Comparison of ENCODE assay signal across 8 mouse cellular contexts in the genomic region with DNA sequence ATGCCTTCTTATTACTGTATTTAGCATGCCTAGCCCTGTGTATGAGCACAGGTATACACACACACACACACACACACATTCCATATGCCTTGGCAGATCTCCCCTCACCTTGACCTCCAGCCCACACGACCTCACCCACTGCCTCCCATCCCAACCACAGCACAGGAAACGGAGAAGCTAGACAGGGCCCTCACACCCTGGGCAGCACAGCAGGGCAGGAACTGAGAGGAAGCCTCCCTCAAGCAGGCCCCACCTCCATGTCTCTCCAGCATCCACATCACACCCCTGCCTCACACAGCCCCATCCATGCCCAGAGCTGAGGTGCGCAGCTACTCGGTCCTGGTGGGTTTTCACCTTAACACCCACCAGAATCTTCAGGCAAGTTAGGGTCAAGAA. TPM values are rescaled to one million over a fixed set of nuclear protein-coding genes. Genes with fewer than 3 reads are reported as not detected.
DNase-seq lines count a peak whose midpoint lies in the region; ATAC-seq lines count a peak whose summit lies in the region.

No protein-coding gene starts in this region.

- peaks cover 21% of the 10 kb centered on the region for H3K4me1 ChIP-seq in heart, embryonic 10.5 days
- peaks cover 16% of the 10 kb centered on the region for H3K4me1 ChIP-seq in heart, embryonic 13.5 days
- peaks cover 45% of the 10 kb centered on the region for H3K4me1 ChIP-seq in megakaryocyte, embryonic 14.5 days
- peaks cover 6% of the 10 kb centered on the region; the same call in 1 of the 2 replicates for H3K4me1 ChIP-seq in stomach, embryonic 15.5 days

- peak overlapping the region; percentile 69 for H3K9ac ChIP-seq in heart, embryonic 13.5 days
- no peak overlapping the region for H3K9ac ChIP-seq in stomach, embryonic 15.5 days

- 50% methylated on average over 4 of the region's 4 CpGs for WGBS in heart, embryonic 10.5 days
- WGBS in heart, embryonic 13.5 days: 32% methylated on average over 4 of the region's 4 CpGs
- WGBS in stomach, embryonic 15.5 days: 49% methylated on average over 4 of the region's 4 CpGs

- H3K4me3 ChIP-seq in heart, embryonic 10.5 days: peak overlapping the region; percentile 45; the same call in 1 of the 2 replicates
- peak overlapping the region; percentile 40 for H3K4me3 ChIP-seq in heart, embryonic 13.5 days
- H3K4me3 ChIP-seq in megakaryocyte, embryonic 14.5 days (replicated peaks): peak overlapping the region; percentile 95
- H3K4me3 ChIP-seq in stomach, embryonic 15.5 days (replicated peaks): peak overlapping the region; percentile 31

- H3K36me3 ChIP-seq in heart, embryonic 10.5 days: peaks cover 16% of the 10 kb centered on the region
- peaks cover 24% of the 10 kb centered on the region for H3K36me3 ChIP-seq in heart, embryonic 13.5 days
- H3K36me3 ChIP-seq in megakaryocyte, embryonic 14.5 days (replicated peaks; ENCODE audit: low read length): peaks cover 46% of the 10 kb centered on the region
- H3K36me3 ChIP-seq in stomach, embryonic 15.5 days: peaks cover 6% of the 10 kb centered on the region; the same call in 1 of the 2 replicates

- no peak for DNase-seq in heart, embryonic 10.5 days (ENCODE audit: low spot score)
- no peak for DNase-seq in heart, postnatal 36 days
- DNase-seq in kidney, postnatal 36 days: peak; percentile 55 to 60
- DNase-seq in c-Kit-positive CD71-positive TER-119-positive erythroid progenitor cells, embryonic 14.5 days (ENCODE audit: low spot score): no peak
- DNase-seq in cerebellum, postnatal 25 days: no peak

- ATAC-seq in heart, embryonic 13.5 days (ENCODE audit: extremely low read depth, insufficient number of reproducible peaks, low FRiP score, low TSS enrichment): peak; percentile 3; the same call in 1 of the 2 replicates
- no peak for ATAC-seq in stomach, embryonic 15.5 days (ENCODE audit: insufficient read depth, low FRiP score, low read depth)

- peak overlapping the region; percentile 64 for H3K4me2 ChIP-seq in heart, embryonic 13.5 days
- H3K4me2 ChIP-seq in stomach, embryonic 15.5 days: peak overlapping the region; percentile 45

- H3K27me3 ChIP-seq in heart, embryonic 10.5 days (ENCODE audit: insufficient read depth, poor library complexity, severe bottlenecking): peaks cover 23% of the 10 kb centered on the region
- peaks cover 7% of the 10 kb centered on the region; the same call in 1 of the 2 replicates for H3K27me3 ChIP-seq in heart, embryonic 13.5 days (replicated peaks)
- peaks cover 1% of the 10 kb centered on the region for H3K27me3 ChIP-seq in megakaryocyte, embryonic 14.5 days (replicated peaks)
- H3K27me3 ChIP-seq in stomach, embryonic 15.5 days (replicated peaks): no peaks in the 10 kb centered on the region

- H3K27ac ChIP-seq in heart, embryonic 10.5 days: peak overlapping the region; percentile 48; the same call in 1 of the 2 replicates
- H3K27ac ChIP-seq in heart, embryonic 13.5 days (replicated peaks): peak overlapping the region; percentile 66
- peak overlapping the region; percentile 54 for H3K27ac ChIP-seq in stomach, embryonic 15.5 days

- 0 out of 2 replicates have a peak, but pooled peaks cover 3% of the 10 kb centered on the region for H3K9me3 ChIP-seq in heart, embryonic 10.5 days
- peaks cover 7% of the 10 kb centered on the region for H3K9me3 ChIP-seq in heart, embryonic 13.5 days
- H3K9me3 ChIP-seq in megakaryocyte, embryonic 14.5 days: peaks cover 5% of the 10 kb centered on the region
- no peaks in the 10 kb centered on the region for H3K9me3 ChIP-seq in stomach, embryonic 15.5 days

- intact Hi-C loops in heart, postnatal 36 days (cut with DNase I): no loop called here

RNA-seq across cellular contexts. Expression of gene Mfng, which starts 0.9 kb away (rescaled TPM):
- polyA plus RNA-seq in heart, embryonic 10.5 days (2016; fragmentation: Nextera tagmentation; extraction: Ambion mirVana): 5.5 and 10.3 TPM in 2 replicates
- total RNA-seq in heart, postnatal 36 days (2021): 10 to 100 TPM; 11.2 to 11.8 TPM
- polyA plus RNA-seq in heart, embryonic 13.5 days (2015; fragmentation: Nextera tagmentation; extraction: Ambion mirVana): 13.7 and 15.8 TPM in 2 replicates
- polyA plus RNA-seq in megakaryocyte, embryonic 14.5 days (2012; ENCODE audit: insufficient read depth, low replicate concordance): 36.6 and 48.4 TPM in 2 replicates
- 18.0 and 21.1 TPM in 2 replicates for polyA plus RNA-seq in stomach, embryonic 15.5 days (2015; fragmentation: Nextera tagmentation; extraction: Ambion mirVana)

RNA-seq across cellular contexts. Expression of gene Card10, which starts 30.5 kb away (rescaled TPM):
- 3.5 and 4.0 TPM in 2 replicates for polyA plus RNA-seq in heart, embryonic 10.5 days (2016; fragmentation: Nextera tagmentation; extraction: Ambion mirVana)
- total RNA-seq in heart, postnatal 36 days (2021): 10 to 100 TPM; 15.4 to 19.0 TPM
- polyA plus RNA-seq in heart, embryonic 13.5 days (2015; fragmentation: Nextera tagmentation; extraction: Ambion mirVana): 5.1 and 5.3 TPM in 2 replicates
- 1.5 and 2.1 TPM in 2 replicates for polyA plus RNA-seq in megakaryocyte, embryonic 14.5 days (2012; ENCODE audit: insufficient read depth, low replicate concordance)
- polyA plus RNA-seq in stomach, embryonic 15.5 days (2015; fragmentation: Nextera tagmentation; extraction: Ambion mirVana): 6.6 and 7.6 TPM in 2 replicates

RNA-seq across cellular contexts. Expression of gene Elfn2, which starts 53.8 kb away (rescaled TPM):
- polyA plus RNA-seq in heart, embryonic 10.5 days (2016; fragmentation: Nextera tagmentation; extraction: Ambion mirVana): 0.02 TPM in 1 of 2 replicates, not detected in the other
- 1 to 10 TPM in 1 of 2 experiments, under 1 TPM in 1; 0.75 to 1.5 TPM for total RNA-seq in heart, postnatal 36 days (2021)
- polyA plus RNA-seq in heart, embryonic 13.5 days (2015; fragmentation: Nextera tagmentation; extraction: Ambion mirVana): 0.03 TPM in 1 of 2 replicates, not detected in the other
- 0.26 and 0.28 TPM in 2 replicates for polyA plus RNA-seq in megakaryocyte, embryonic 14.5 days (2012; ENCODE audit: insufficient read depth, low replicate concordance)
- polyA plus RNA-seq in stomach, embryonic 15.5 days (2015; fragmentation: Nextera tagmentation; extraction: Ambion mirVana): 0.10 and 0.12 TPM in 2 replicates

Comparison
In these comparisons a context has a peak if more than half of its experiments do, and no peak if none do; other contexts are left out.
1. DNase-seq: peak in kidney, postnatal 36 days (2 of 2); none in heart, embryonic 10.5 days (single experiment), heart, postnatal 36 days (0 of 2), c-Kit-positive CD71-positive TER-119-positive erythroid progenitor cells, embryonic 14.5 days (single experiment) and cerebellum, postnatal 25 days (0 of 2).
2. H3K4me3 ChIP-seq: peak in every context shown above with its lines; median percentile 95 in megakaryocyte, embryonic 14.5 days; 45 in heart, embryonic 10.5 days; 40 in heart, embryonic 13.5 days; 31 in stomach, embryonic 15.5 days.
3. Peak in every context shown above with its lines, with median percentiles within 50 percentile points of each other: H3K27ac ChIP-seq.